Mouse (Mus musculus) thymus, adult 2 months (tissue): Measurements from ENCODE around the gene Kcnc3. TPM values are rescaled to one million over a fixed set of nuclear protein-coding genes. Genes with fewer than 3 reads are reported as not detected.

ENCODE experiments used
- DNase-seq: peaks from one replicate; pipeline ENCODE4 v3.0.0; 2021
- H3K27ac ChIP-seq: fragments of 200-500 bp; 2 replicates; pipeline ENCODE4 v1.5.1; 2012; ENCODE audit warnings: low read length, control low read depth; ENCODE audit not compliant: control insufficient read depth, insufficient read depth
- H3K27me3 ChIP-seq: fragments of 200-500 bp; 2 replicates; pipeline ENCODE4 v1.6.1; 2012; ENCODE audit warnings: mild to moderate bottlenecking, low read length, moderate library complexity, mixed read lengths; ENCODE audit not compliant: control insufficient read depth, insufficient read depth
- H3K36me3 ChIP-seq: fragments of 200-500 bp; 2 replicates; pipeline ENCODE4 v1.6.1; 2012; ENCODE audit warnings: mild to moderate bottlenecking, low read length, moderate library complexity; ENCODE audit not compliant: control insufficient read depth, insufficient read depth
- H3K4me1 ChIP-seq: fragments of 200-500 bp; replicated peaks from 2 replicates; pipeline ENCODE4 v1.6.1; 2012; ENCODE audit warnings: low read length; ENCODE audit not compliant: control insufficient read depth, insufficient read depth
- H3K4me3 ChIP-seq: fragments of 200-500 bp; 2 replicates; pipeline ENCODE4 v1.5.1; 2012; ENCODE audit warnings: mild to moderate bottlenecking, low read length, control low read depth, moderate library complexity; ENCODE audit not compliant: control insufficient read depth, insufficient read depth
- CTCF ChIP-seq: fragments of 200-500 bp; IDR thresholded peaks from 2 replicates; pipeline ENCODE4 v1.5.1; 2012; ENCODE audit warnings: mild to moderate bottlenecking, control low read depth, low read length, moderate library complexity, borderline replicate concordance; ENCODE audit not compliant: control insufficient read depth, poor library complexity, insufficient read depth; ENCODE audit errors: extremely low read depth
- POLR2A ChIP-seq: fragments of 200-500 bp; IDR thresholded peaks from 2 replicates; pipeline ENCODE4 v1.6.1; 2012; ENCODE audit warnings: mild to moderate bottlenecking, low read length, control low read depth, moderate library complexity; ENCODE audit not compliant: control insufficient read depth, poor library complexity, insufficient read depth; ENCODE audit errors: extremely low read depth
- WGBS: fragments of 180-500 bp; shearing (Covaris S2); methylation state at CpG from one replicate; pipeline ENCODE4 v1.1.7; 2018; 5-methylcytosine and 5-hydroxymethylcytosine counted together
- polyA plus RNA-seq: library from polyadenylated mRNA; depleted of rRNA; stranded (reverse); fragments of >200 nt; gene quantifications from 2 replicates; pipeline ENCODE4 v1.2.3, GENCODE M21; 2012; rRNA removed

Gene Kcnc3
- polyA plus RNA-seq, 1 experiment, result 1.0 TPM

DNA sequence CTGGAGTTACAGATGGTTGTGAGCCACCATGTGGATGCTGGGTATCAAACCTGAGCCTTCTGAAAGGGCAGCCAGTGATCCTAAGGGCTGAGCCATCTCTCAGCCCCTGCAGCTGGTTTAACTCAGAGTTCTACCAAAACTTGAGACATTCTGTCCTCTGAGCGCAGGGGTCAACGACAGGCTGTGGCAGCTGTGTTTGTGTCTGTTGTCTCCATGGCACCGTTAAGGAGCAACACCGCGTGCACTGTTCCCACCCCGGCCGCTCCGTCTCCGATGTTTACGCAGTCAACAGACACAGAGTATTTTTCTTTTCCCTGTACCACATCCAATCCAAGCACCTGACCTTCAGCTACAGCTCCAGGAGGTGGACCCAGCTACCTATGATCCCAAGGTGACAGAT lies 57.3 kb downstream of the Kcnc3 start:
- WGBS, result 80% methylated on average over 10 of the region's 10 CpGs
- H3K4me3 ChIP-seq, result no peak overlapping the region
- H3K27ac ChIP-seq, result no peak overlapping the region
- H3K36me3 ChIP-seq, result no peaks in the 10 kb centered on the region
- no peak for DNase-seq
- H3K4me1 ChIP-seq, result no peaks in the 10 kb centered on the region
- H3K27me3 ChIP-seq, result no peaks in the 10 kb centered on the region
- TF ChIP-seq CTCF (no peak), POLR2A (no peak)

DNA sequence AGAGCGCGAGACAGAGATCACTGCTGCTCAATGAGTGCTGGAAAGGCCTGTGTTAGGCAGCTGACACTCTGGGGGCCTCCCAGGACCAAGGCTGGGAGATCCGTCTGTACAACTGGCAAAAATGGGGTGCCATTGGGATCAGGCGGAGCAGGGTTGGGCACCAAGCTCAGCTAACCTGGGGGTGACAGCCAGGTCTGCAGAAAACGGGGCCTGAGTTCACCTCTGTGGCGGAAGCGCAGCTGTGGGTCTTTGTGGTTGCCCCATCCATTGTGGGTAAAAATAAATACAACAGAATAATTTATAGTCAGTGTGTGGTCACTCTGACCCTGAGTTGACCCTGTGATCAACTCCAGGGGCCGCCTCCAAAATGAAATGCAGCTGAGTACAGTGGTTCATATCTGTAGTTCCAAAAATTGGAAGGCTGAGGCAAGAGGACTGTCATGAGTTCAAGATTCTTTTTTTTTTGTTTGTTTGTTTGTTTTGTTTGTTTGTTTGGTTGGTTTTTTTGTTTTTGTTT lies 58.7 kb downstream of the Kcnc3 start:
- TF ChIP-seq CTCF (no peak), POLR2A (no peak)
- Histone ChIP-seq H3K4me1 (no peaks in the 10 kb centered on the region), H3K36me3 (no peaks in the 10 kb centered on the region), H3K27me3 (no peaks in the 10 kb centered on the region), H3K4me3 (no peak overlapping the region), H3K27ac (no peak overlapping the region)
- DNase-seq, result no peak
- WGBS, result 74% methylated on average over 8 of the region's 8 CpGs

DNA sequence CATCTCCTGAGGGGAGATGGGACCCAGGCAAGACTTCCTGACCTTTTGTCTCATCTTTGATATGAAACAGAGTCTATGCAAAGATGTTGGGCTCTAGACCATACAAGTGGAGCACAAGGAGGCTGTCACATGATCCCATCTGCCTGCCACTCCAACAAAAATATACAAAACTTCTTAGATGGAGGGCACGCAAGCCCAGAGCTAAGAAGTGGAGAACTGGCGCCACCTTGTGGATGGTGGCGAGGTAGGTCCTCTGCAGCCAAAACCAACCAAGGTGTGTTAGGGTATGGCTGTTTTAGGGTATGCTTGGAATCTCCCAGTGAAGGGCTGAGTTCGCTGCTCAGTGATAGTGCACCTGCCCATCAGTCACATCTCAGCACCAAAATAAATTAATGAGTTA lies 59.5 kb downstream of the Kcnc3 start:
- no peaks in the 10 kb centered on the region for H3K36me3 ChIP-seq
- H3K27ac ChIP-seq, result no peak overlapping the region
- H3K4me3 ChIP-seq, result no peak overlapping the region
- H3K4me1 ChIP-seq, result no peaks in the 10 kb centered on the region
- no peaks in the 10 kb centered on the region for H3K27me3 ChIP-seq
- TF ChIP-seq POLR2A (no peak), CTCF (peak; percentile 67; the same call in 1 of the 2 replicates)
- WGBS, result 7% methylated on average over 4 of the region's 4 CpGs
- peak; percentile 45 for DNase-seq

DNA sequence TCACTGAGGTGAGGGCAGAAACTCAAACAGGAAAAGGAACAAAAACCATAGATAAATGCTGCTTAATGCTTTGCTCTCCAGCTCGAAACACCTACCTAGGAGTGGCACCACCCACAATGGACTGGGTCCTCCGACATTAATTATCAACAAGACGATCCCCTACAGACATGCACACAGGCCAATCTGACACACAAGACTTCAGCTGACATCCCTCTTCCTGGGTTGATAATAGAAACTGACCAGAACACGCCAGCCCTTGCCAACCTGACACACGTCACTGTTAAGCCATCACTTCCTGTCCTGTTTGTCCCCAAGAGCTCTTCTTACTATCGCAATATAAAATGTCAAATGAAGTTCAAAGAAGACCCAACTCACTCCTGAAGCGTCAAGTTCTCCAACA lies 61.0 kb downstream of the Kcnc3 start:
- Histone ChIP-seq H3K27ac (no peak overlapping the region), H3K4me1 (no peaks in the 10 kb centered on the region), H3K36me3 (no peaks in the 10 kb centered on the region), H3K27me3 (no peaks in the 10 kb centered on the region), H3K4me3 (no peak overlapping the region)
- TF ChIP-seq POLR2A, result no peak
- TF ChIP-seq CTCF, result no peak
- WGBS, result 75% methylated on average over 7 of the region's 7 CpGs
- no peak for DNase-seq

DNA sequence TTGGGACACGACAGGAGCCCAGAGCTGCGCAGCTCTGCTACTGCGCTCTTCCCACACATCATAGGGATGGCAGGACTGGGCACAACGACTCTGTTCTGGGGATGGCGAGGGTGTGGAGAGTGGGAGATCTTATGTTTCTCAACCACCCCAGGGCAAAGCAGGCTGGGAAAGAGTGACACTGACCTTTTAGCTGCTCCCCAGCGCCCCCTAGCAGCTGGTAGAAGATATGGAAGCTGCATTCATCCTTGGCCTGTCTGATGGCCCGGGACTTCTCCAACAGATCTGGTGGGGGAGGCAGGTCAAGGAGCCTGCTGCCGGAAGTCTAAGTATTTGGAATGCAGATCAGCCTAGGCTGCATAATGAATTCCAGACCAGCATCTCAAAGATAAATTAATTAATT lies 63.3 kb downstream of the Kcnc3 start:
- no peaks in the 10 kb centered on the region for H3K4me1 ChIP-seq
- no peak overlapping the region for H3K4me3 ChIP-seq
- H3K36me3 ChIP-seq, result no peaks in the 10 kb centered on the region
- TF ChIP-seq CTCF, result peak; percentile 30; the same call in 1 of the 2 replicates
- TF ChIP-seq POLR2A, result no peak
- 58% methylated on average over 8 of the region's 8 CpGs for WGBS
- DNase-seq, result peak; percentile 31
- no peaks in the 10 kb centered on the region for H3K27me3 ChIP-seq
- no peak overlapping the region for H3K27ac ChIP-seq

Other genes starting within 250 kb of the Kcnc3 start
- gene Syt3, start 206.6 kb upstream of the Kcnc3 start, polyA plus RNA-seq, result 2.5 and 2.7 TPM in 2 replicates
- 1.8 and 2.1 TPM in 2 replicates for gene 1700008O03Rik, start 204.8 kb upstream of the Kcnc3 start, polyA plus RNA-seq
- 0.84 and 1.4 TPM in 2 replicates for gene Lrrc4b, start 161.6 kb upstream of the Kcnc3 start, polyA plus RNA-seq
- 0.32 and 1.6 TPM in 2 replicates for gene Aspdh, start 125.3 kb upstream of the Kcnc3 start, polyA plus RNA-seq
- gene Josd2, start 122.7 kb upstream of the Kcnc3 start, polyA plus RNA-seq, result 107 and 142 TPM in 2 replicates
- gene Emc10, start 94.1 kb upstream of the Kcnc3 start, polyA plus RNA-seq, result 378 and 406 TPM in 2 replicates
- 7.8 and 9.4 TPM in 2 replicates for gene Fam71e1, start 94.1 kb upstream of the Kcnc3 start, polyA plus RNA-seq
- 0.53 and 0.55 TPM in 2 replicates for gene Mybpc2, start 66.0 kb upstream of the Kcnc3 start, polyA plus RNA-seq
- gene Spib, start 58.6 kb upstream of the Kcnc3 start, polyA plus RNA-seq, result 40.3 and 43.3 TPM in 2 replicates
- gene Pold1, start 41.8 kb upstream of the Kcnc3 start, polyA plus RNA-seq, result 208 and 235 TPM in 2 replicates
- gene Nr1h2, start 36.7 kb upstream of the Kcnc3 start, polyA plus RNA-seq, result 302 and 308 TPM in 2 replicates
- gene Napsa, start 18.3 kb upstream of the Kcnc3 start, polyA plus RNA-seq, result 28.0 and 32.0 TPM in 2 replicates
- 1.9 and 3.7 TPM in 2 replicates for gene Myh14, start 80.2 kb downstream of the Kcnc3 start, polyA plus RNA-seq
- not detected in 2 replicates for gene Izumo2, start 118.1 kb downstream of the Kcnc3 start, polyA plus RNA-seq
- 105 and 111 TPM in 2 replicates for gene Vrk3, start 157.7 kb downstream of the Kcnc3 start, polyA plus RNA-seq
- gene Zfp473, start 160.4 kb downstream of the Kcnc3 start, polyA plus RNA-seq, result 1.1 TPM in 2 replicates
- 189 and 223 TPM in 2 replicates for gene Nup62, start 225.4 kb downstream of the Kcnc3 start, polyA plus RNA-seq
- 71.7 and 74.4 TPM in 2 replicates for gene Il4i1, start 225.7 kb downstream of the Kcnc3 start, polyA plus RNA-seq
- gene Atf5, start 226.0 kb downstream of the Kcnc3 start, polyA plus RNA-seq, result 76.5 and 102 TPM in 2 replicates